Mouse (Mus musculus): ENCODE results near the gene Rasip1. TPM values are rescaled to one million over a fixed set of nuclear protein-coding genes. Genes with fewer than 3 reads are reported as not detected.

Gene Rasip1
- polyA plus RNA-seq, 1 experiment: 0.36 TPM

DNA sequence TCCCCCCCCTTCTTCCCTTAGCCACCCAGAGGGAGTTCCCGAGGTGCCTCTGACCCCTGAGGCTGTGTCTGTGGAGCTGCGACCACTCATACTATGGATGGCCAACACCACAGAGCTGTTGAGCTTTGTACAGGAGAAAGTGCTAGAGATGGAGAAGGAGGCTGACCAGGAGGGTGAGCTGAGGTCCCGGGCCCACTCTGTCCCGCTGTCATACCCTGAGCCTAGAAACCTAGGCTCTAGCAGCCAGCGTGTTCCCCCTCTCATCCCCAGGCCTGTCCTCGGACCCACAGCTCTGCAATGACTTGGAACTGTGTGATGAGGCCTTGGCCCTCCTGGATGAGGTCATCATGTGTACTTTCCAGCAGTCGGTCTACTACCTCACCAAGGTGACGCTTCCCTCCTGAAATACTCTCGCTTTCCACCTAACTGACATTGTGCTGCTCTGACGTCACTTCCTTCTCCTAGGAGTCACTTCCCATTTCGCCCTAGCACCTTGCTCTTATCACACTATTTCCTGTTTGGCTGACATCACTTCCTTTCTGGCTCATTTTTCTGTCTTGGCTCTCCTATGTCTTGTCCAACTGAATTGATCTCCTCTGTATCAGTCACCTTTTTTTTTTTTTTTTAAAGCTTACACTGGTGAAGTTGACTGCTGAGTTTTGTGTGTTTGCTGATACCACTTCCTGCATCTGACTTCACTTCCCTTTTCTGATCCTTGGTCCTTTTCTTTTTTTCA, 7.8 kb downstream of the Rasip1 start:
- Histone ChIP-seq H3K27me3 (replicated peaks) (peaks cover 31% of the 10 kb centered on the region), H3K4me3 (replicated peaks) (peak overlapping the region; percentile 21), H3K4me1 (peaks cover 18% of the 10 kb centered on the region), H3K9me3 (peaks cover 33% of the 10 kb centered on the region), H3K36me3 (replicated peaks; ENCODE audit: low read length) (no peaks in the 10 kb centered on the region)
- TF ChIP-seq GATA1 (IDR thresholded peaks at IDR 0.05; ENCODE audit: borderline replicate concordance, low read length): no peak
- TF ChIP-seq FLI1 (IDR thresholded peaks at IDR 0.05; ENCODE audit: low read length): no peak

GRCm38 (mm10) chr7:45635711-45636688, 8.7 kb downstream of the Rasip1 start:
- no peaks in the 10 kb centered on the region for H3K36me3 ChIP-seq (replicated peaks; ENCODE audit: low read length)
- peaks cover 18% of the 10 kb centered on the region for H3K4me1 ChIP-seq
- peaks cover 31% of the 10 kb centered on the region for H3K27me3 ChIP-seq (replicated peaks)
- H3K9me3 ChIP-seq: peaks cover 25% of the 10 kb centered on the region
- TF ChIP-seq FLI1 (IDR thresholded peaks at IDR 0.05; ENCODE audit: low read length): no peak
- TF ChIP-seq GATA1 (IDR thresholded peaks at IDR 0.05; ENCODE audit: borderline replicate concordance, low read length): no peak
- H3K4me3 ChIP-seq (replicated peaks): no peak overlapping the region

DNA sequence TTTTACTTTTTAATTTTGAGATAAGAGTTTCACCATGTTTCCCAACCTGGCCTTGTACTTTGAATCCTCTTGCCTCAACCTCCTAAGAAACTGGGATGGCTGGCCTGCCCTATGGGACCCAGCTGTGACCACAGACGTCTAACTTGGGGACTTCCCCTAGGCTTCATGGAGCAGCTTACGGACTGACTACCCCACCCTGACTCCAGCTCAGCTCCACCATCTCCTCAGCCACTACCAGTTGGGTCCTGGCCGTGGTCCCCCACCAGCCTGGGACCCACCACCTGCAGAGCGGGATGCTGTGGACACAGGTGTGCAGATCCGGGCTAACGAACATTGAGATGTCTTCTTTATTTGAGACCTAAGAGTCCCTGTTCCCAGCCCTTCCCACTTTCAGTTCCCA, 10.4 kb downstream of the Rasip1 start:
- H3K27me3 ChIP-seq (replicated peaks): peaks cover 39% of the 10 kb centered on the region
- peaks cover 11% of the 10 kb centered on the region for H3K9me3 ChIP-seq
- H3K4me1 ChIP-seq: peaks cover 34% of the 10 kb centered on the region
- TF ChIP-seq FLI1 (IDR thresholded peaks at IDR 0.05; ENCODE audit: low read length): no peak
- no peak for TF ChIP-seq GATA1 (IDR thresholded peaks at IDR 0.05; ENCODE audit: borderline replicate concordance, low read length)
- H3K4me3 ChIP-seq (replicated peaks): no peak overlapping the region
- H3K36me3 ChIP-seq (replicated peaks; ENCODE audit: low read length): no peaks in the 10 kb centered on the region

DNA sequence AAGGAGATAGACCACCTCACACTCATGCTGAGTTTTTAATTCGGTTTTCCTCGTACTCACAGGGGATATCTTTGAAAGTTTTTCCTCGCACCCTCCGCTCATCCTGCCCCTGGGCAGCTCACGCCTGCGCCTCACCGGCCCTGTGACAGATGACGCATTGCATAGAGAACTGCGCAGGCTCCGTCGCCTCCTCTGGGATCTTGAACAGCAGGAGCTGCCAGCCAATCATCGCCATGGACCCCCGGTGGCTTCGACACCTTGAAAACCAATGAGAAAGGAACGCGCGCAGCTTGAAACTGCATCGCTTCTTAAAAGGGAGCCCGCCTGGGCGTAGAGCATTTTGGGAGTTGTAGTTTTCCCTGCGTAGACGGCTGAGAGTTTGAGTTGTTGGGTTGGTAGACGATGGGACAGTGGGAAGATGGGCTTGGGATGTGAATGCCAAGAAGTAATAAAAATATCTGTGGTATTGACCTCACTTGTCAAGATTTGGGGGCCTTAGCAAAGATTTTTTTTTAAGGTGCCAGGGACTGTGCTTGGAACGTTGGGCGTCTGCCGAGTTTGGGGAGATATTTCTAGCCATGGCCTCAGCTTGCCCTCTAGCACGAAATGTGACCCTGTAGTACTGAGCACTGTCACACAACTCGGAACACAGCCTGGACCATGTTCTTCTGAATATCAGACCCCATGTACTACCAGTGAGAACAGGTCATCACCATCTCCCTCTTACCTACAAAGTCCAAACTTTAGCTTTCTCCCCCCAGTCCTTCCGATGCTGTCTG, 11.5 kb downstream of the Rasip1 start:
- Histone ChIP-seq H3K4me3 (replicated peaks) (no peak overlapping the region), H3K4me1 (peaks cover 45% of the 10 kb centered on the region)
- TF ChIP-seq GATA1 (IDR thresholded peaks at IDR 0.05; ENCODE audit: borderline replicate concordance, low read length): no peak
- no peak for TF ChIP-seq FLI1 (IDR thresholded peaks at IDR 0.05; ENCODE audit: low read length)

GRCm38 (mm10) chr7:45639561-45640027, 12.3 kb downstream of the Rasip1 start, which contains the start of gene Mamstr:
Gene Mamstr, plus strand, starts transcription at chr7:45639977.
- peaks cover 52% of the 10 kb centered on the region for H3K4me1 ChIP-seq
- TF ChIP-seq FLI1 (IDR thresholded peaks at IDR 0.05; ENCODE audit: low read length): no peak
- TF ChIP-seq GATA1 (IDR thresholded peaks at IDR 0.05; ENCODE audit: borderline replicate concordance, low read length): no peak

More for the DNA sequence above, 11.5 kb downstream of the Rasip1 start:
- H3K27me3 ChIP-seq (replicated peaks): peaks cover 49% of the 10 kb centered on the region
- H3K36me3 ChIP-seq (replicated peaks; ENCODE audit: low read length): no peaks in the 10 kb centered on the region
- H3K9me3 ChIP-seq: peaks cover 8% of the 10 kb centered on the region

GRCm38 (mm10) chr7:45640191-45640957, 13.1 kb downstream of the Rasip1 start:
- H3K36me3 ChIP-seq (replicated peaks; ENCODE audit: low read length): no peaks in the 10 kb centered on the region
- peaks cover 8% of the 10 kb centered on the region for H3K9me3 ChIP-seq
- peaks cover 50% of the 10 kb centered on the region for H3K4me1 ChIP-seq
- TF ChIP-seq GATA1 (IDR thresholded peaks at IDR 0.05; ENCODE audit: borderline replicate concordance, low read length): no peak
- TF ChIP-seq FLI1 (IDR thresholded peaks at IDR 0.05; ENCODE audit: low read length): no peak
- H3K27me3 ChIP-seq (replicated peaks): peaks cover 62% of the 10 kb centered on the region
- no peak overlapping the region for H3K4me3 ChIP-seq (replicated peaks)

More at GRCm38 (mm10) chr7:45639561-45640027, 12.3 kb downstream of the Rasip1 start, which contains the start of gene Mamstr:
- H3K9me3 ChIP-seq: peaks cover 8% of the 10 kb centered on the region
- H3K36me3 ChIP-seq (replicated peaks; ENCODE audit: low read length): no peaks in the 10 kb centered on the region
- peaks cover 57% of the 10 kb centered on the region for H3K27me3 ChIP-seq (replicated peaks)
- no peak within 1 kb of the TSS for H3K4me3 ChIP-seq (replicated peaks)

DNA sequence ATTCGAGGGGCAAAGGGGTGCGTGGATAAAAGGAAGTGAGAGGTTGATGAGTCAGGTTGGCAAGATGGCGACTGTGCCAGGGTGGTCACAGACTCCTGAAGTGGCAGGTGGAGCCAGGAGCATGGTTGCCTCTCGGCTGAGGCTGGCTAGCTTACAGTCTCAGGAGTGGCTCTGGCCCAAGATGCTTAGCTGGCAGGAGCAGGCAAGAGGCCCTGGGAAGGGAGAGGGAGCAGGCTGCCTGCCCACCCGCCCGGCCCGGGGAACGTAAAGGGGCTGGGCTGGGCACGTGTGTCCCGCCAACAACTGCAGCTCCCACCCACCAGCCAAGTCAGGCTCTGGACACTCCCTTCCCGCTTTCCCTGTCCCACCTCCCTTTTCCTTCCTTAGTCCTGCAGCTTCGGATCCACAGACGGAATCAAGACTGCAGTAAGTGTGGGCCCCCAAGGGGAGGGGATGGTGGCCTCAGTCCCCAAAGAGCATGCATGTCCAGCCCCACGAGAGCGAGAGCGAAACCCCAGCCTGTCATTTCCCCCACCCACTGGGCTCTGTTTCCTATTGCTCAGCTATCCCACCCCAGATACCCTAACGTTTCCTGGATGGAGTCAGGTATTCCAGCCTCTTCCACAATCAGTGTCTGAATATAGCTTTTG, 14.2 kb downstream of the Rasip1 start:
- Histone ChIP-seq H3K4me3 (replicated peaks) (no peak overlapping the region), H3K4me1 (peaks cover 39% of the 10 kb centered on the region), H3K9me3 (peaks cover 4% of the 10 kb centered on the region), H3K27me3 (replicated peaks) (peaks cover 71% of the 10 kb centered on the region), H3K36me3 (replicated peaks; ENCODE audit: low read length) (no peaks in the 10 kb centered on the region)
- no peak for TF ChIP-seq GATA1 (IDR thresholded peaks at IDR 0.05; ENCODE audit: borderline replicate concordance, low read length)
- no peak for TF ChIP-seq FLI1 (IDR thresholded peaks at IDR 0.05; ENCODE audit: low read length)

DNA sequence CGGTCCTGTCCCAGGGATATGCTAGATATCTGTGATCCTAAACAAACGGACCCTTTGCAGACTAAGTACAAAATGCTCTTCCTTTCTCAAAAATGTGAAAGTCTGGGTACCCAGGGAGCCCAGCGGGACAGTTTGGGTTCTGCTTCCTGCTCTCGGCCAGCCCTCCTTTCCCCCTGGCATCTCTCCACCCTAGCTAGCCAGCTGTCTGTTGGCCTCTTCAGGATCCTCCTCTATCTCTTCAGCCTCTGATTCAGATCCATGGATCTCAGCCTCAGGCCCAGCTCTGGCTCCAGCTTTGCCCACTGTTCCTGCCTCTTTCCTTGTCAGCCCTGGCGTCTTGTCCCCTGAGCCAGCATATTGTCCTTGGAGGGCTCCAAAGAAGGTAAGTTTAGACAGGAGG, 14.8 kb downstream of the Rasip1 start:
- peaks cover 75% of the 10 kb centered on the region for H3K27me3 ChIP-seq (replicated peaks)
- no peak for TF ChIP-seq FLI1 (IDR thresholded peaks at IDR 0.05; ENCODE audit: low read length)
- TF ChIP-seq GATA1 (IDR thresholded peaks at IDR 0.05; ENCODE audit: borderline replicate concordance, low read length): no peak
- no peak overlapping the region for H3K4me3 ChIP-seq (replicated peaks)
- H3K9me3 ChIP-seq: no peaks in the 10 kb centered on the region
- no peaks in the 10 kb centered on the region for H3K36me3 ChIP-seq (replicated peaks; ENCODE audit: low read length)
- peaks cover 39% of the 10 kb centered on the region for H3K4me1 ChIP-seq
